Mouse (Mus musculus): ENCODE measurements around the gene Lekr1.

DNA sequence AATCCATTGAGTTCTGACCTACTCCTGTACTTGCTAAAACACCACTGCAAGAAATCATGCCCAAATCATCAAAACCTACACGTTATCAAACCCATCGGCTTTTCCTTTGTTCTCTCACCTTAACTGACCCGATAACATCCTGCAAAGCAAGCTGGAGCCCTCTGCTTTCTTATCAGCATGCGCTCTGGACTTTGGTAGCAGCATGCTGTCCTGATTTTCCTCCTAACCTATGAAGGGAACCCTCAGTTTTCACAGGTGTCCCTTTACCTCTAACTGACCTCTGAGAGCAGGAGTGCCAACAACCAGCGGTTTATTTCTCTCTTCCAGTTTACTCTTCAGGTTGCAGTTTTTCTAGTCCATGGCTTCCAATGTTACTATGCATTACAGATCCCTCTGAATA is 48.5 kb upstream of the Lekr1 start:
- TF ChIP-seq CTCF (IDR thresholded peaks at IDR 0.05; ENCODE audit: insufficient read depth, low read depth, low read length) (no peak), POLR2A (IDR thresholded peaks at IDR 0.05; ENCODE audit: insufficient read depth, low read depth, low read length) (no peak)

All from olfactory bulb, adult 2 months (tissue).